Mouse (Mus musculus): Measurements from ENCODE around the gene Rab25. TPM values are rescaled to one million over a fixed set of nuclear protein-coding genes. Genes with fewer than 3 reads are reported as not detected.

Rab25 gene
- polyA plus RNA-seq, 1 experiment: 9.3 TPM

- H3K27ac ChIP-seq (ENCODE audit: control insufficient read depth, insufficient read depth, low read length): no peak overlapping the region
- TF ChIP-seq POLR2A (IDR thresholded peaks at IDR 0.05; ENCODE audit: control insufficient read depth, extremely low read depth, insufficient read depth, low read length, poor library complexity): no peak
- no peak for TF ChIP-seq CTCF (IDR thresholded peaks at IDR 0.05; ENCODE audit: borderline replicate concordance, control insufficient read depth, extremely low read depth, insufficient read depth, low read length, poor library complexity)
- no peaks in the 10 kb centered on the region for H3K27me3 ChIP-seq (ENCODE audit: control insufficient read depth, insufficient read depth, low read length)
- H3K4me1 ChIP-seq (replicated peaks; ENCODE audit: control insufficient read depth, insufficient read depth, low read length): peaks cover 9% of the 10 kb centered on the region
- WGBS: 55% methylated on average over 5 of the region's 5 CpGs
- DNase-seq: no peak
- no peaks in the 10 kb centered on the region for H3K36me3 ChIP-seq (ENCODE audit: control insufficient read depth, insufficient read depth, low read length)
- H3K4me3 ChIP-seq (ENCODE audit: control insufficient read depth, insufficient read depth, low read length): no peak overlapping the region
Measured at GRCm38 (mm10) chr3:88543651-88544410, 4.3 kb downstream of the Rab25 start.

- DNase-seq: no peak
- H3K4me3 ChIP-seq (ENCODE audit: control insufficient read depth, insufficient read depth, low read length): no peak overlapping the region
- 94% methylated on average over 8 of the region's 8 CpGs for WGBS
- TF ChIP-seq CTCF (IDR thresholded peaks at IDR 0.05; ENCODE audit: borderline replicate concordance, control insufficient read depth, extremely low read depth, insufficient read depth, low read length, poor library complexity) (no peak), POLR2A (IDR thresholded peaks at IDR 0.05; ENCODE audit: control insufficient read depth, extremely low read depth, insufficient read depth, low read length, poor library complexity) (no peak)
- H3K4me1 ChIP-seq (replicated peaks; ENCODE audit: control insufficient read depth, insufficient read depth, low read length): peaks cover 9% of the 10 kb centered on the region
- no peak overlapping the region for H3K27ac ChIP-seq (ENCODE audit: control insufficient read depth, insufficient read depth, low read length)
- no peaks in the 10 kb centered on the region for H3K36me3 ChIP-seq (ENCODE audit: control insufficient read depth, insufficient read depth, low read length)
- H3K27me3 ChIP-seq (ENCODE audit: control insufficient read depth, insufficient read depth, low read length): no peaks in the 10 kb centered on the region
Measured at GRCm38 (mm10) chr3:88543174-88543573, 4.9 kb downstream of the Rab25 start.

GRCm38 (mm10) chr3:88542486-88542885, 5.6 kb downstream of the Rab25 start:
- no peak for TF ChIP-seq POLR2A (IDR thresholded peaks at IDR 0.05; ENCODE audit: control insufficient read depth, extremely low read depth, insufficient read depth, low read length, poor library complexity)
- no peak for TF ChIP-seq CTCF (IDR thresholded peaks at IDR 0.05; ENCODE audit: borderline replicate concordance, control insufficient read depth, extremely low read depth, insufficient read depth, low read length, poor library complexity)
- Histone ChIP-seq H3K27me3 (ENCODE audit: control insufficient read depth, insufficient read depth, low read length) (no peaks in the 10 kb centered on the region), H3K27ac (ENCODE audit: control insufficient read depth, insufficient read depth, low read length) (no peak overlapping the region), H3K4me1 (replicated peaks; ENCODE audit: control insufficient read depth, insufficient read depth, low read length) (peaks cover 9% of the 10 kb centered on the region), H3K4me3 (ENCODE audit: control insufficient read depth, insufficient read depth, low read length) (no peak overlapping the region), H3K36me3 (ENCODE audit: control insufficient read depth, insufficient read depth, low read length) (no peaks in the 10 kb centered on the region)
- DNase-seq: no peak
- 96% methylated on average over 4 of the region's 4 CpGs for WGBS

DNA sequence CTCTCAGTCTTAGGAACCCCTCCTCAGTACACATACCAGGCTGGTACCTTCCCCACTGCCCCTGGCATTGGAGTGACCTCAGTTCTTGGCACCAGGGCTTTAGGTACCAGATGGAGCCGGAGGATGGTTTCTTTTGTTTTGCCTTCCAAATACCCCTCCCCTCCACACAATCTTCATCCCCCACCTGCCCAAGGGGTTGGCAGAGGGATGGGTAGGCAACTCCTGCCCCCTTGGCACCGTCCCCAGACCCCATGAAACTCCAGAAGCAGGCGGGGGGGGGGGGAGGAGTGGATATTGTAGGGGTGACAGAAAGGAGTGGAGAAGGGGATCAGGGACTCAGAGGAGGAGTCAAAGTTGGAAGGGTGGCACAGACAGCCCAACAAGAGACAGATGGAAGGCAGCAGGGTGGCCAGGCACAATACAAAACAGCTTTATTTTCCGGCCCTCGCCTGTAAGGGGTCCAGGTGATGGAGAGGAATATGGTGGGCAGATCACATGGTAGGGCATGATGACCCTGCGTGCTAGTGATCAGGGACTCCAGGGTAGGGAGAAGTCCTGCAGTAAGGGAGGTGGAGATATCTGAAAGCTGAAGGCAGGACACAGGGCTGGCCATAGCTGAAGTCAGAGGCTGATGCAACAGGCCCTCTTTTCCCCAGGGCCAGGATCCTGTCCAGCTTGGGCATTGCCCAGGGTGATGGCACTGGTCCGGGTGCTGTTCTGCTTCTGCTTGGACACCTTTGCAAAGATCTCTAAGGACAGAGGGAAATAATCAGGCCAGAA, 6.3 kb downstream of the Rab25 start:
- Histone ChIP-seq H3K4me3 (ENCODE audit: control insufficient read depth, insufficient read depth, low read length) (no peak overlapping the region), H3K4me1 (replicated peaks; ENCODE audit: control insufficient read depth, insufficient read depth, low read length) (peaks cover 9% of the 10 kb centered on the region), H3K27ac (ENCODE audit: control insufficient read depth, insufficient read depth, low read length) (no peak overlapping the region), H3K27me3 (ENCODE audit: control insufficient read depth, insufficient read depth, low read length) (no peaks in the 10 kb centered on the region), H3K36me3 (ENCODE audit: control insufficient read depth, insufficient read depth, low read length) (peaks cover 5% of the 10 kb centered on the region; the same call in 1 of the 2 replicates)
- DNase-seq: no peak
- 94% methylated on average over 7 of the region's 7 CpGs for WGBS
- TF ChIP-seq CTCF (IDR thresholded peaks at IDR 0.05; ENCODE audit: borderline replicate concordance, control insufficient read depth, extremely low read depth, insufficient read depth, low read length, poor library complexity): no peak
- no peak for TF ChIP-seq POLR2A (IDR thresholded peaks at IDR 0.05; ENCODE audit: control insufficient read depth, extremely low read depth, insufficient read depth, low read length, poor library complexity)

- WGBS: 74% methylated on average over 5 of the region's 5 CpGs
- no peak for TF ChIP-seq CTCF (IDR thresholded peaks at IDR 0.05; ENCODE audit: borderline replicate concordance, control insufficient read depth, extremely low read depth, insufficient read depth, low read length, poor library complexity)
- TF ChIP-seq POLR2A (IDR thresholded peaks at IDR 0.05; ENCODE audit: control insufficient read depth, extremely low read depth, insufficient read depth, low read length, poor library complexity): no peak
- Histone ChIP-seq H3K27me3 (ENCODE audit: control insufficient read depth, insufficient read depth, low read length) (no peaks in the 10 kb centered on the region), H3K4me1 (replicated peaks; ENCODE audit: control insufficient read depth, insufficient read depth, low read length) (peaks cover 9% of the 10 kb centered on the region), H3K4me3 (ENCODE audit: control insufficient read depth, insufficient read depth, low read length) (no peak overlapping the region), H3K36me3 (ENCODE audit: control insufficient read depth, insufficient read depth, low read length) (peaks cover 13% of the 10 kb centered on the region), H3K27ac (ENCODE audit: control insufficient read depth, insufficient read depth, low read length) (no peak overlapping the region)
- no peak for DNase-seq
Measured at GRCm38 (mm10) chr3:88540085-88540484, 8.0 kb downstream of the Rab25 start.

GRCm38 (mm10) chr3:88539397-88539796, 8.7 kb downstream of the Rab25 start:
- 78% methylated on average over 3 of the region's 3 CpGs for WGBS
- no peak for DNase-seq
- no peak overlapping the region for H3K27ac ChIP-seq (ENCODE audit: control insufficient read depth, insufficient read depth, low read length)
- no peak overlapping the region for H3K4me3 ChIP-seq (ENCODE audit: control insufficient read depth, insufficient read depth, low read length)
- H3K36me3 ChIP-seq (ENCODE audit: control insufficient read depth, insufficient read depth, low read length): peaks cover 13% of the 10 kb centered on the region
- H3K4me1 ChIP-seq (replicated peaks; ENCODE audit: control insufficient read depth, insufficient read depth, low read length): peaks cover 9% of the 10 kb centered on the region
- no peaks in the 10 kb centered on the region for H3K27me3 ChIP-seq (ENCODE audit: control insufficient read depth, insufficient read depth, low read length)
- TF ChIP-seq POLR2A (IDR thresholded peaks at IDR 0.05; ENCODE audit: control insufficient read depth, extremely low read depth, insufficient read depth, low read length, poor library complexity) (no peak), CTCF (IDR thresholded peaks at IDR 0.05; ENCODE audit: borderline replicate concordance, control insufficient read depth, extremely low read depth, insufficient read depth, low read length, poor library complexity) (no peak)

All from thymus, adult 2 months (tissue).